Mouse (Mus musculus): ENCODE data around the gene Cask. TPM values are rescaled to one million over a fixed set of nuclear protein-coding genes. Genes with fewer than 3 reads are reported as not detected.
"Not testable (repeated sequence)": the region's sequence is repeated elsewhere in the genome, so short reads cannot be mapped to it uniquely, and the experiment has no call there.

The Cask gene
- polyA plus RNA-seq, 2 experiments: 20.9 to 25.4 TPM

DNA sequence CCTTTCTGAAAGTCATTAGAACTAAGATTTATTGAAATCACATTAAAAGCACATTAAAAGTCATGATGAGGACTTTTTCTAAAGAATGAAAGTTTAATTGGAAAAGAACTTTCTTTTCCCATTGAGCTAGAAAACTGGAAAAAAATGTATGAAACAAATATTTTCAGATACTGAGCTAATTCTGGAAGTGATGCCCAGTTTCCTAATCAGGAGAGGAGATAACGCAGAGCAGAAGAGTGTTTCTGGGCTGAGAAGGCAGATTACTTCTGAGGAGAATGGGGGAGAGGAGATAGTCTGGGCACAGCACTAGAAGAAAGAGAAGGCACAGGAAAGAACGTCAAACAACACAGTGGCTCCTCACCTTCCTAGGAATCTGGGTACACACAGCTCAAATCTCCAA, 110.1 kb downstream of the Cask start:
- WGBS: 74% methylated on average over 2 of the region's 2 CpGs
- TF ChIP-seq POLR2A (IDR thresholded peaks at IDR 0.05; ENCODE audit: borderline replicate concordance, extremely low read depth, insufficient read depth, insufficient read length): no peak
- DNase-seq (ENCODE audit: low spot score): no peak

DNA sequence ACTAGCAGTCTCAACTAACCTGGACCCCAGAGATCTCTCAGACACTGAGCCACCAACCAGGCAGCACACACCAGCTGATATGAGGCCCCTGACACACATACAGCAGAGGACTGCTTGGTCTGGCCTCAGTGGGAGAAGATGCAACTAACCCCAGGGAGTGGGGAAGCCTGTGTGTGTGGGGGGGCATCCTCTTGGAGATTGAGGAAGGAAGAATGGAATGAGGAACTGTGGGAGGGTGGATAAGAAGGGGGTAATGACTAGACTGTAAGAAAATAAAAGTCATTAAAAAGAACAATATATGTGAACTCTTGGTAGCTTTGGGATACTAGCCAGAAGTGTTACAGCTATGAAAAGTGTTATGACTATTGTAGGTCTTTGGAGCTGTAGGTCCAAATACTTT, 120.4 kb downstream of the Cask start:
- H3K36me3 ChIP-seq (ENCODE audit: control insufficient read depth, insufficient read depth, low read length); H3K4me1 ChIP-seq (ENCODE audit: control insufficient read depth, insufficient read depth, low read length); DNase-seq (ENCODE audit: low spot score); H3K4me3 ChIP-seq (replicated peaks; ENCODE audit: low read length); H3K9me3 ChIP-seq (ENCODE audit: control insufficient read depth, low read length); ATAC-seq (ENCODE audit: low FRiP score, low read depth); H3K4me2 ChIP-seq (replicated peaks; ENCODE audit: low read depth, low read length, severe bottlenecking); H3K27me3 ChIP-seq (ENCODE audit: control insufficient read depth, insufficient read depth, low read length); H3K27ac ChIP-seq (replicated peaks; ENCODE audit: low read depth, low read length); H3K9ac ChIP-seq (ENCODE audit: low read depth, low read length, severe bottlenecking): not testable (repeated sequence)

More for the DNA sequence above, 110.1 kb downstream of the Cask start:
- Histone ChIP-seq H3K4me3 (replicated peaks; ENCODE audit: low read length) (no peak overlapping the region), H3K36me3 (ENCODE audit: control insufficient read depth, insufficient read depth, low read length) (no peaks in the 10 kb centered on the region), H3K9ac (ENCODE audit: low read depth, low read length, severe bottlenecking) (no peak overlapping the region), H3K4me2 (replicated peaks; ENCODE audit: low read depth, low read length, severe bottlenecking) (no peak overlapping the region), H3K9me3 (ENCODE audit: control insufficient read depth, low read length) (no peaks in the 10 kb centered on the region), H3K27me3 (ENCODE audit: control insufficient read depth, insufficient read depth, low read length) (no peaks in the 10 kb centered on the region), H3K27ac (replicated peaks; ENCODE audit: low read depth, low read length) (no peak overlapping the region), H3K4me1 (ENCODE audit: control insufficient read depth, insufficient read depth, low read length) (no peaks in the 10 kb centered on the region; the same call in 1 of the 2 replicates)
- ATAC-seq (ENCODE audit: low FRiP score, low read depth): no peak

DNA sequence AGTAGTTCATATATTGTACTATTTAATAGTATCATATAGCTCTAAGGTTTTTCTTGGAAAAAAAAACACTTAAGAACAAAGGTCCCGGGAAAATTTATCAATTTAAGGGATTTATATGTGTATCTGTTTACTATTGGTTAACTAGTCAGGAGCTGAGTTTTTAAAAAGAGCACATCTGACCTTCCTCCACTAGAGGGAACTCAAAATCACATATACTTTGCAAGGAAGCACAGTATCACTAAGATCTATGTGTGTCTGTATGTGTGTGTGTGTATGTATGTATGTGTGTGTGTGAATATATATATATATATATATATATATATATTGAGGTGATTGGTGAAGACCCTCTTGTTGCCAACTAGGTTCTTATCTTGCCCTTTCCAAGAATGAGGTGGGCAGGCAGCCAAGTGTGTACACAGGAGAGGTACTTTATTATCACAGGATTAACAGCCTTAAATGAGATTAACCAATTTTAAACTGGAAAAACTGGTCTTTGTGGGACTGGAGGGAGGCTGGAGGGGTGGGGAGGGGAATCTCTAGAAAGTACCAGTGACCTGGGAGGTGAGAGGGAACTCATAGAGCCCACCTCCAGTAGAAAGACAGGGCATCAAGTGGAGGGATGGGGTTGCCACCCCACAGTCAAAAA, 121.2 kb downstream of the Cask start:
- peak; percentile 25 for DNase-seq (ENCODE audit: low spot score)
- Histone ChIP-seq H3K4me1 (ENCODE audit: control insufficient read depth, insufficient read depth, low read length) (no peaks in the 10 kb centered on the region), H3K4me3 (replicated peaks; ENCODE audit: low read length) (no peak overlapping the region), H3K27me3 (ENCODE audit: control insufficient read depth, insufficient read depth, low read length) (no peaks in the 10 kb centered on the region), H3K4me2 (replicated peaks; ENCODE audit: low read depth, low read length, severe bottlenecking) (no peak overlapping the region), H3K9me3 (ENCODE audit: control insufficient read depth, low read length) (no peaks in the 10 kb centered on the region), H3K27ac (replicated peaks; ENCODE audit: low read depth, low read length) (no peak overlapping the region), H3K9ac (ENCODE audit: low read depth, low read length, severe bottlenecking) (no peak overlapping the region), H3K36me3 (ENCODE audit: control insufficient read depth, insufficient read depth, low read length) (no peaks in the 10 kb centered on the region)
- TF ChIP-seq POLR2A (IDR thresholded peaks at IDR 0.05; ENCODE audit: borderline replicate concordance, extremely low read depth, insufficient read depth, insufficient read length): no peak
- WGBS: 70% methylated on average over 1 of the region's 1 CpGs
- ATAC-seq (ENCODE audit: low FRiP score, low read depth): no peak

DNA sequence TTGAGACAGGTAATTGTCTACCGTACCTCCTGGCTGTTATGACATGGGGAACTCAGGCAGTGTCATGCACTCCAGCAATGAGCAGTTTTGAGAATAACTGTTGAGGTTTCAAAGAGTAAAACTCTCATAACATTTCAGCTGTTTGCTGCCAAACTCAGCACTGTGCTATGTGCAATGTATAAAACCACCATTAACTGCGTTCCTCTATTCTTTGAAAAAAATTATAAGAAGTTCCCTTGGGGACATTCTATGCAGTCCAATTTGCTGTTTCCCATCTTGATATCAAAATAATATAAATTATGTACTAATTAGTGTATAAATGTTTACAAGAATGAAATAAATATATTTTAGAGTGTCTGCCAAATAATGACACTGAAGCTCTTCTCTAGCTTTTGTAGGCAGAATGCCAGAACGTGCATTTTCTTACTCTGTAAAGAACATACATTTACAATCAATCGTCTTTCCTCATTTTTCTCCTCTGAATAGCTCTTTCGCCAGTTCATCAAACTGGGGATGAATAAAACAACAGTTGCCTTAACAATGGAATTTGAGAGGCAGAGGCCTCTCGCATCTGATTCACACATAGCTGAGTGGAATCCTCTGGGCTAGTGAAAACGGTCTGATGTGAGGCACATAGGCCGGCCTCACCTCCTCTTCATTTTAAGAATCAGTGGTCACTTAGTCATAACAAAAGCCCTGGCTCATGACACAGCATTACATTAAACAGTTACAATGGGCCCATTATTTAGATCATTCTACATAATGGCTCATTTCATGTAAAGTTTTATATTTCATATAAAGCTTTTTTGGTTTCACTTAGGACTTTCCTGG, 125.4 kb downstream of the Cask start:
- ATAC-seq (ENCODE audit: low FRiP score, low read depth) (no peak), DNase-seq (ENCODE audit: low spot score) (no peak)
- WGBS: 66% methylated on average over 8 of the region's 8 CpGs

DNA sequence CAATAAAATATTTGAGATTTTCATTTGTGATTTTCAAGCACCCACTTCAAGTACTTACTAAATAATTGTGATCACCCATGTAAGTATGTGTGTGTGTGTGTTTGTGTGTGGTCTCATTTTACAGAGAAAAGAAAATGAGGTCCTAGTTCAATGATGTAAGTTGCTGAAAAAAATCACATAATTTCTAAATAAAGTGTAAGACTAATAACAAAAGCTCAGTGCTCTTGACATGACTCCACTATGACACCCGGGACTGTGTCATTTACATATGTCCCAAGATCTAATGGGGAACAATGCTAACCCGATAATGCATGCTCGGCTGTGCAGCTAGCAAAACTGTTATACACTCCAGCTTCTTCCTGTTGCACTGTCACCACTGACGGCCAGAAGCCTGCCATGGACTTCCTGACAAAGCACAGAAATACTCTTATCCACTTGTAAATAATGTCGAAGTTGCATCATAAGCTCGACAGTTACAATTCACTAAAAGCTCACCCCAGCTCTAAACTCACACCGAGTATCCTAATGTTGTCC, 130.8 kb downstream of the Cask start:
- no peaks in the 10 kb centered on the region for H3K9me3 ChIP-seq (ENCODE audit: control insufficient read depth, low read length)
- no peaks in the 10 kb centered on the region for H3K36me3 ChIP-seq (ENCODE audit: control insufficient read depth, insufficient read depth, low read length)
- no peak for TF ChIP-seq POLR2A (IDR thresholded peaks at IDR 0.05; ENCODE audit: borderline replicate concordance, extremely low read depth, insufficient read depth, insufficient read length)
- ATAC-seq (ENCODE audit: low FRiP score, low read depth) (no peak), DNase-seq (ENCODE audit: low spot score) (no peak)
- WGBS: 74% methylated on average over 7 of the region's 7 CpGs
- H3K4me1 ChIP-seq (ENCODE audit: control insufficient read depth, insufficient read depth, low read length): no peaks in the 10 kb centered on the region
- no peak overlapping the region for H3K4me3 ChIP-seq (replicated peaks; ENCODE audit: low read length)
- no peak overlapping the region for H3K9ac ChIP-seq (ENCODE audit: low read depth, low read length, severe bottlenecking)
- H3K27me3 ChIP-seq (ENCODE audit: control insufficient read depth, insufficient read depth, low read length): no peaks in the 10 kb centered on the region
- H3K4me2 ChIP-seq (replicated peaks; ENCODE audit: low read depth, low read length, severe bottlenecking): no peak overlapping the region
- H3K27ac ChIP-seq (replicated peaks; ENCODE audit: low read depth, low read length): no peak overlapping the region

More for the DNA sequence above, 125.4 kb downstream of the Cask start:
- Histone ChIP-seq H3K4me3 (replicated peaks; ENCODE audit: low read length) (no peak overlapping the region), H3K4me2 (replicated peaks; ENCODE audit: low read depth, low read length, severe bottlenecking) (no peak overlapping the region), H3K36me3 (ENCODE audit: control insufficient read depth, insufficient read depth, low read length) (no peaks in the 10 kb centered on the region), H3K9me3 (ENCODE audit: control insufficient read depth, low read length) (no peaks in the 10 kb centered on the region), H3K9ac (ENCODE audit: low read depth, low read length, severe bottlenecking) (no peak overlapping the region), H3K27me3 (ENCODE audit: control insufficient read depth, insufficient read depth, low read length) (no peaks in the 10 kb centered on the region), H3K27ac (replicated peaks; ENCODE audit: low read depth, low read length) (no peak overlapping the region), H3K4me1 (ENCODE audit: control insufficient read depth, insufficient read depth, low read length) (no peaks in the 10 kb centered on the region)
- TF ChIP-seq POLR2A (IDR thresholded peaks at IDR 0.05; ENCODE audit: borderline replicate concordance, extremely low read depth, insufficient read depth, insufficient read length): no peak

Data from limb, embryonic 14.5 days (tissue).